Mouse (Mus musculus) urinary bladder, postnatal 14 days (tissue): ENCODE measurements at regions not wholly inside any gene's neighbourhood (a gene's known extent, or its start where the extent isn't known, plus 50 kb on each side); places are given as distances from the start of the nearest gene placed in this dataset.

Experiments
- DNase-seq: peaks from one replicate; pipeline ENCODE4 v3.0.0; 2021; ENCODE audit warnings: low spot score

DNA sequence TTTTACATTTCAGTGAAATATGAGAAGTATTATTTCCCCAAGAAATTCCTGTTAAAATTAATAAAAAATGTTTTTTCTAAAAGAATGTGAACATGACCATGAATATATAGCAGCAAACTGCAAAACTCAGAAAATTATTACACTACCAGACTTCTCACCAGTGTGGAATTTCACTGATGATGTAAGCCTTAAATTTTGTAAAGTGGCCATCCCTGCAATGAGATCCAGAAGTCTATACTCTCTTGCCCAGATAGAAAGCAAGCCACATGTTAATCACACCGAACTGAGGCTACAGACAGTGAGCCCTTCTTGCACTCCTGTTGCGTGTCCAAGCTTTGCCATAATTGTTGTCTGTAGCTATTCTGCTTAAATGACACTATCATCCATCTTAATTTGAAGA, 62.6 kb upstream of the P3h2 start:
- no peak for DNase-seq

- no peak for DNase-seq
These were observed 58.5 kb upstream of the P3h2 start for GRCm38 (mm10) chr16:26164066-26164465.

GRCm38 (mm10) chr16:26163401-26163800, 57.8 kb upstream of the P3h2 start:
- no peak for DNase-seq

DNA sequence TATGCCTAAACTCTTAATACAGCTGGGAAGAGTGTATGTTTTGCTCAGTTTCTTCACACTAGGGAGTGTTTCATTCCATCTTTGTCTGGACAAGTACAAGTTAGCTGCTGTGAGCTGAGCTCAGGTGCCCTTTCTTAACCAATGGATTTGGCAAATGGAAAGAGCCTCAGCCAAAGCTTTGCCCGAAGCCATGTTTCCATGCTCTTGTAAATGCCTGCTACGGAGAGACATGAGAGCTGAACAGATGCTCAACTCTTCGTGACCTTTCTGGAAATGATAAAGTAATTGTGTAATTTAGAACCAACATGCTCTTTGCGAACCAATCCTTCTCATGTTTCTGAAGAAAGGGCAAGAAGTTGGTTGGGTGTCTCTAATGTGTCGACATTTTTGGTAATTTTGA, 52.0 kb upstream of the P3h2 start:
- no peak for DNase-seq
